Mouse (Mus musculus): Measurements from ENCODE around the gene Gpr153. TPM values are rescaled to one million over a fixed set of nuclear protein-coding genes. Genes with fewer than 3 reads are reported as not detected.

Gene Gpr153
- polyA plus RNA-seq, 1 experiment from 2014 or later: 0.81 TPM

- ATAC-seq (ENCODE audit: low read depth) (no peak), DNase-seq (no peak)
- 82% methylated on average over 6 of the region's 6 CpGs for WGBS (ENCODE audit: insufficient replicate concordance)
- H3K4me2 ChIP-seq: no peak overlapping the region
- peaks cover 57% of the 10 kb centered on the region for H3K36me3 ChIP-seq
- no peak overlapping the region for H3K9ac ChIP-seq
- no peaks in the 10 kb centered on the region; the same call in 1 of the 2 replicates for H3K27me3 ChIP-seq
- no peak overlapping the region for H3K27ac ChIP-seq
- H3K4me3 ChIP-seq (replicated peaks): no peak overlapping the region
- no peaks in the 10 kb centered on the region for H3K9me3 ChIP-seq (replicated peaks)
- no peaks in the 10 kb centered on the region for H3K4me1 ChIP-seq (replicated peaks)
Observed at GRCm38 (mm10) chr4:152304685-152305084, 30.7 kb downstream of the Gpr153 start.

GRCm38 (mm10) chr4:152305991-152306390 is 32.0 kb downstream of the Gpr153 start:
- no peak overlapping the region for H3K4me3 ChIP-seq (replicated peaks)
- H3K9ac ChIP-seq: no peak overlapping the region
- H3K27ac ChIP-seq: no peak overlapping the region
- no peaks in the 10 kb centered on the region for H3K9me3 ChIP-seq (replicated peaks)
- WGBS (ENCODE audit: insufficient replicate concordance): 61% methylated on average over 6 of the region's 6 CpGs
- ATAC-seq (ENCODE audit: low read depth) (no peak), DNase-seq (no peak)
- H3K4me1 ChIP-seq (replicated peaks): no peaks in the 10 kb centered on the region
- H3K4me2 ChIP-seq: no peak overlapping the region
- peaks cover 12% of the 10 kb centered on the region for H3K27me3 ChIP-seq
- peaks cover 44% of the 10 kb centered on the region for H3K36me3 ChIP-seq

DNA sequence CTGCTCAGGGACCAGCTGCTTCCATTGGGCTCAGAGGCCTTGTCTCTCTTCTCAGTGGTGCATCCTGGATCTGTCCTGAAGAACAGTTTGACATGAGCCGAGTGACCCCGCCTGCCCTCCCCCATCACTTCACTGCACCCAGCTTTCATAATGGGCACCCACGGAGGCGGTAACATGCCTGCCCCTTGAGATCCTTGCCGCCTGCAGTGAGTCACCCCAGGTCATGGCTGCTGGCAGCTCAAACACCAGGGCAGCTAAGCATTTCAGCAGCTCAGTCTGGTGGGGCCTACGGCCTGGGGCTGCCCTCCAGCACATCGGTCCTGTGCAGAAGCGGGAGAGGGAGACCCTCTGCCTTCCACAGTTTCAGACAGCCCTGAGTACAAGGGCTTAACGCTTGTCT is 33.5 kb downstream of the Gpr153 start:
- WGBS (ENCODE audit: insufficient replicate concordance): 79% methylated on average over 9 of the region's 9 CpGs

GRCm38 (mm10) chr4:152312186-152312585 is 38.2 kb downstream of the Gpr153 start:
- 2% methylated on average over 14 of the region's 14 CpGs for WGBS (ENCODE audit: insufficient replicate concordance)
- H3K27me3 ChIP-seq: peaks cover 74% of the 10 kb centered on the region
- ATAC-seq (ENCODE audit: low read depth) (0 out of 2 replicates have a peak, but pooled peaks have one; percentile 6), DNase-seq (no peak)
- H3K9ac ChIP-seq: no peak overlapping the region
- H3K27ac ChIP-seq: no peak overlapping the region
- peaks cover 22% of the 10 kb centered on the region for H3K4me1 ChIP-seq (replicated peaks)
- no peaks in the 10 kb centered on the region for H3K9me3 ChIP-seq (replicated peaks)
- peak overlapping the region; percentile 31; the same call in 1 of the 2 replicates for H3K4me3 ChIP-seq (replicated peaks)
- H3K4me2 ChIP-seq: peak overlapping the region; percentile 56
- no peaks in the 10 kb centered on the region; the same call in 1 of the 2 replicates for H3K36me3 ChIP-seq

More for the DNA sequence above, 33.5 kb downstream of the Gpr153 start:
- DNase-seq (no peak), ATAC-seq (ENCODE audit: low read depth) (no peak)
- peaks cover 7% of the 10 kb centered on the region for H3K4me1 ChIP-seq (replicated peaks)
- H3K9ac ChIP-seq: no peak overlapping the region
- no peak overlapping the region for H3K4me2 ChIP-seq
- H3K27ac ChIP-seq: no peak overlapping the region
- peaks cover 31% of the 10 kb centered on the region for H3K36me3 ChIP-seq
- peaks cover 28% of the 10 kb centered on the region for H3K27me3 ChIP-seq
- H3K9me3 ChIP-seq (replicated peaks): no peaks in the 10 kb centered on the region
- H3K4me3 ChIP-seq (replicated peaks): no peak overlapping the region

DNA sequence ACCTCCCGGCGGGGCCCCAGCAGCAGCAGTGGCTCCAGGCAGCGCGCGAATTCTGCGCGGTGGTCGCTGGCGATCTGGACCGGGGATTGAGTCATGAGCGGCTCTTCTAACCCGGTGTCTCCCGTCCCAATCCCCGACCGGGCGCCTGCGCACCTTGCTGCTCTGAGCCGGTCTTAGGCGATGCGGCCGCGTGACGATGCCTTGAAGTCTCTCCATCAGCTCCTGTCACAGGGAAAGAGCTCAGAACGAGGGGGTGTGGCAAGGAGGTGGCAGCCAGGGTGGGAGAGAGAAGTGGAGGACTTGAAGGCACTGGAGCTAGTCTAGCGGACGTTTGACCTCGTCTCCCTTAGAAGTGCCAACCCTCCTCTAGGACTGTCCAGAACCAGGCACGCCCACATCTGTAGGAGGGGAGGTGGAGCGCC is 39.2 kb downstream of the Gpr153 start:
- Histone ChIP-seq H3K27ac (no peak overlapping the region), H3K27me3 (peaks cover 85% of the 10 kb centered on the region), H3K4me3 (replicated peaks) (peak overlapping the region; percentile 31), H3K36me3 (no peaks in the 10 kb centered on the region; the same call in 1 of the 2 replicates), H3K4me2 (peak overlapping the region; percentile 56), H3K9ac (no peak overlapping the region), H3K4me1 (replicated peaks) (peaks cover 22% of the 10 kb centered on the region), H3K9me3 (replicated peaks) (no peaks in the 10 kb centered on the region)
- DNase-seq (no peak), ATAC-seq (ENCODE audit: low read depth) (no peak)
- 1% methylated on average over 29 of the region's 29 CpGs for WGBS (ENCODE audit: insufficient replicate concordance)

DNA sequence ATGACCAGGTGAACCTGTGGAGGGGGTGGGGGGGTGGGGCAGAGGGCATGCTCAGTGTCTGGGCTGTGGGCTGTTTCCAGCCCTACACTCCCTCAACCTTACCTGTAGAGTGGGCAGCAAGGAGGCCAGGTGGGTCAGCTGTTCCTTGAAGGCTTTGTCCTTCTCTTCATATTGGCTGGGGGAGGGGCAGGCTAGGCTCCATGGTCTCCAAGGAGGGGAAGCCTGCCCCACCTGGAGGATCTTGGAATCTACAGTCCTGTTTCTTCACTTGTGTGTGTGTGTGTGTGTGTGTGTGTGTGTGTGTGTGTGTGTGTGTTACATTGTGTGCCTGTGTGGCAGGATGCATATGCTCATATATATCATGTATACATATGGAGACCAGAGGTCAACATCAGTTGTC is 39.9 kb downstream of the Gpr153 start:
- no peak overlapping the region for H3K4me2 ChIP-seq
- no peaks in the 10 kb centered on the region for H3K9me3 ChIP-seq (replicated peaks)
- no peak overlapping the region for H3K9ac ChIP-seq
- H3K27me3 ChIP-seq: peaks cover 92% of the 10 kb centered on the region
- H3K4me1 ChIP-seq (replicated peaks): peaks cover 29% of the 10 kb centered on the region
- no peak overlapping the region for H3K4me3 ChIP-seq (replicated peaks)
- DNase-seq: no peak
- no peak overlapping the region for H3K27ac ChIP-seq
- no peak for ATAC-seq (ENCODE audit: low read depth)
- no peaks in the 10 kb centered on the region for H3K36me3 ChIP-seq

GRCm38 (mm10) chr4:152315498-152316213 is 41.6 kb downstream of the Gpr153 start:
- no peak for DNase-seq

GRCm38 (mm10) chr4:152317631-152318033 is 43.6 kb downstream of the Gpr153 start:
- H3K4me2 ChIP-seq: no peak overlapping the region
- 70% methylated on average over 6 of the region's 6 CpGs for WGBS (ENCODE audit: insufficient replicate concordance)
- H3K9me3 ChIP-seq (replicated peaks): no peaks in the 10 kb centered on the region

More at GRCm38 (mm10) chr4:152315498-152316213, 41.6 kb downstream of the Gpr153 start:
- Histone ChIP-seq H3K4me3 (replicated peaks) (peak overlapping the region; percentile 12; the same call in 1 of the 2 replicates), H3K4me1 (replicated peaks) (peaks cover 29% of the 10 kb centered on the region), H3K4me2 (peak overlapping the region; percentile 44), H3K27me3 (peaks cover 84% of the 10 kb centered on the region), H3K9ac (no peak overlapping the region), H3K9me3 (replicated peaks) (no peaks in the 10 kb centered on the region), H3K36me3 (no peaks in the 10 kb centered on the region), H3K27ac (no peak overlapping the region)
- no peak for ATAC-seq (ENCODE audit: low read depth)
- WGBS (ENCODE audit: insufficient replicate concordance): 2% methylated on average over 43 of the region's 43 CpGs

DNA sequence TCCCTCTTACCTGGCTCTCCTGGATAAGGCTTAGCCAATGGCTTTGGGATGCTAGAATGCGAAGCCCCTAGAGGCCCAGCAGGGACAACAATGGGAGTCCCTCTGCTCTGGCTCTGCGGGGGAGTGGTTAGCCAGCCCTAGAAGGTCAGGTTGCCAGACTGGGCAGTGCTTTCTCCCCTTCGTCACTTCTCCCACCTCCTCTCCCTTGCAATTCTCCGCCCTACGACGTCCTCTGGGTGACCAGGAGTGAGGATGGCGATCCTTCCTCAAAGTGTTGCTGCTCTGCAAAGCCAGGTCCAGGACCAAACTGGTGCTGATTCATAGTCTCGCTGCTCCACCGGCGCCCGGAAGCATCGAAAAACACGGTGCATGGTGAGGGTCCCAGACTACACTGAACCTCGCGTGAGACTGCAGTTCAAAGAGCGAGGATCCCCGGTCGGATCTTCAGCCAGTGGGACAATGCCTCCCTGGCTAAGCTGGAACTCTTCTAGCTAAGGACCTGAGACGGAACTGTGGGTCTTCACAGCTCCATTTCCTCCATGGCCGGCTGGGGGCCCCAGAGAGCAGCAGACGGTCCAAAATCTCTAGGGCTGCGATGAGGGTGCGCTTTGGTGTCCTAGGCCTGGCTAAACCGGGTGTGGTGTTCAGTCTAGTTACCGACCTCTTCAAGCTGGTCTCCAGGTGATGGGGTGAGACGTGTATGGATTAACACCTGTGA is 44.6 kb downstream of the Gpr153 start, which contains the start of gene Rnf207:
Gene Rnf207, minus strand, starts transcription at position 477 of the 718 bp plus-strand sequence.
- H3K4me2 ChIP-seq: peak within 1 kb of the TSS; percentile 49
- 6% methylated on average over 26 of the region's 26 CpGs for WGBS (ENCODE audit: insufficient replicate concordance)
- H3K4me1 ChIP-seq (replicated peaks): peaks cover 11% of the 10 kb centered on the region
- no peaks in the 10 kb centered on the region for H3K36me3 ChIP-seq
- DNase-seq (peak; percentile 37), ATAC-seq (ENCODE audit: low read depth) (no peak)
- no peaks in the 10 kb centered on the region for H3K9me3 ChIP-seq (replicated peaks)
- peaks cover 54% of the 10 kb centered on the region for H3K27me3 ChIP-seq
- H3K4me3 ChIP-seq (replicated peaks): 0 out of 2 replicates have a peak within 1 kb of the TSS, but pooled peaks have one; percentile 29
- 0 out of 2 replicates have a peak within 1 kb of the TSS, but pooled peaks have one; percentile 17 for H3K9ac ChIP-seq
- no peak within 1 kb of the TSS for H3K27ac ChIP-seq

More at GRCm38 (mm10) chr4:152317631-152318033, 43.6 kb downstream of the Gpr153 start:
- DNase-seq (no peak), ATAC-seq (ENCODE audit: low read depth) (no peak)
- Histone ChIP-seq H3K4me1 (replicated peaks) (peaks cover 21% of the 10 kb centered on the region), H3K27me3 (peaks cover 65% of the 10 kb centered on the region), H3K36me3 (no peaks in the 10 kb centered on the region), H3K9ac (no peak overlapping the region), H3K4me3 (replicated peaks) (no peak overlapping the region), H3K27ac (no peak overlapping the region)

- no peak overlapping the region for H3K4me3 ChIP-seq (replicated peaks)
- H3K4me2 ChIP-seq: no peak overlapping the region
- no peaks in the 10 kb centered on the region for H3K9me3 ChIP-seq (replicated peaks)
- peaks cover 19% of the 10 kb centered on the region for H3K4me1 ChIP-seq (replicated peaks)
- no peak for DNase-seq
- no peak overlapping the region for H3K9ac ChIP-seq
- H3K27me3 ChIP-seq: peaks cover 26% of the 10 kb centered on the region
- WGBS (ENCODE audit: insufficient replicate concordance): 50% methylated on average over 5 of the region's 5 CpGs
- H3K36me3 ChIP-seq: no peaks in the 10 kb centered on the region
- ATAC-seq (ENCODE audit: low read depth): no peak
- no peak overlapping the region for H3K27ac ChIP-seq
Observed at GRCm38 (mm10) chr4:152321464-152321863, 47.4 kb downstream of the Gpr153 start.

Data from liver, embryonic 13.5 days (tissue).